Mouse (Mus musculus) heart, postnatal 4 days (tissue): ENCODE measurements around the gene Gm49416. TPM values are rescaled to one million over a fixed set of nuclear protein-coding genes. Genes with fewer than 3 reads are reported as not detected.
A peak's percentile ranks its signal among the peaks of the same experiment; 100 is the strongest.
"Not testable (repeated sequence)": the region's sequence is repeated elsewhere in the genome, so short reads cannot be mapped to it uniquely, and the experiment has no call there.

ENCODE experiments used
- DNase-seq: peaks from one replicate; pipeline ENCODE4 v3.0.0; 2021
- total RNA-seq, 2 experiments: library from RNA; stranded (reverse); gene quantifications; 2 replicates each; pipeline ENCODE4 v1.2.3; 2021

Gene Gm49416
- total RNA-seq: 1 to 10 TPM; 2.3 to 3.6 TPM

- peak; percentile 96 for DNase-seq
These were observed at the start of gene Gm49416, which contains the start of gene 1810009A15Rik for GRCm38 (mm10) chr19:8888511-8889385. TSS of gene Gm49416 (plus strand) at chr19:8888926. TSS of gene 1810009A15Rik (plus strand) at chr19:8888853.

- DNase-seq: no peak
These were observed 49.4 kb upstream of the Gm49416 start, which contains the start of gene Gng3 for GRCm38 (mm10) chr19:8839103-8839907. TSS of gene Gng3 (minus strand) at chr19:8839194.

GRCm38 (mm10) chr19:8839908-8840791 lies 48.6 kb upstream of the Gm49416 start:
- peak; percentile 78 for DNase-seq

- DNase-seq: no peak
These were observed 47.7 kb upstream of the Gm49416 start for GRCm38 (mm10) chr19:8841012-8841411.

GRCm38 (mm10) chr19:8842961-8843360 lies 45.8 kb upstream of the Gm49416 start:
- no peak for DNase-seq

GRCm38 (mm10) chr19:8844371-8845129 lies 44.2 kb upstream of the Gm49416 start:
- DNase-seq: peak; percentile 87

- DNase-seq: no peak
These were observed 40.4 kb upstream of the Gm49416 start for GRCm38 (mm10) chr19:8848356-8848755.

- DNase-seq: peak; percentile 58
These were observed 38.3 kb upstream of the Gm49416 start, which contains the start of gene Lrrn4cl for GRCm38 (mm10) chr19:8850402-8850901. TSS of gene Lrrn4cl (plus strand) at chr19:8850768.

GRCm38 (mm10) chr19:8851639-8852038 lies 37.1 kb upstream of the Gm49416 start:
- no peak for DNase-seq

- no peak for DNase-seq
These were observed 36.3 kb upstream of the Gm49416 start for GRCm38 (mm10) chr19:8852236-8852928.

- no peak for DNase-seq
These were observed 35.6 kb upstream of the Gm49416 start for GRCm38 (mm10) chr19:8853117-8853516.

GRCm38 (mm10) chr19:8857689-8858088 lies 31.0 kb upstream of the Gm49416 start:
- DNase-seq: peak; percentile 71

GRCm38 (mm10) chr19:8859018-8859417 lies 29.7 kb upstream of the Gm49416 start:
- DNase-seq: no peak

GRCm38 (mm10) chr19:8864265-8864664 lies 24.5 kb upstream of the Gm49416 start:
- no peak for DNase-seq

GRCm38 (mm10) chr19:8870381-8870780 lies 18.3 kb upstream of the Gm49416 start:
- not testable (repeated sequence) for DNase-seq

GRCm38 (mm10) chr19:8870838-8871237 lies 17.9 kb upstream of the Gm49416 start:
- DNase-seq: no peak

GRCm38 (mm10) chr19:8871267-8872186 lies 17.2 kb upstream of the Gm49416 start, which contains the start of gene Ubxn1:
TSS of gene Ubxn1 (plus strand) at chr19:8871496.
- peak; percentile 97 for DNase-seq

GRCm38 (mm10) chr19:8872266-8872840 lies 16.4 kb upstream of the Gm49416 start:
- no peak for DNase-seq

GRCm38 (mm10) chr19:8875031-8875430 lies 13.7 kb upstream of the Gm49416 start:
- DNase-seq: no peak
